Mouse (Mus musculus): Measurements from ENCODE around the gene Sgk2.

DNA sequence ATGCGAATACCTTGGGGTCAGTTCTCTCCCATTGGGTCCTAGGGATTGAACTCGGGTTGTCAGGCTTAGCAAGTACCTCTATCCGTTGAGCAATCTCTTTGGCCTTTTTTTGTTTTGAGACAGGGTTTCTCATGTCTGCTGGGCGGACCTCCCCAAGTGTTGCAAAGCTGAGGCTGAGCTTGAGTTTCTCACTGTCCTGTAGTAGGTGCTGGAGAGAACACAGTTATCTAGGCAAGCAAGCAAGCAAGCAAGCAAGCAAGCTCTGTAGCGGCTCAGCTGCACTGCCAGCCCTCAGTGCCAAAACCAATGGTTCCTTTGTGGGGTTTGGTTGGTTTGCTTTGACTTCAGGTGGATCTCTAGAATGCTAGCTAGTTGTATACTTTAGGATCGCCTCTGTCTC is 73.5 kb downstream of the Sgk2 start:
- TF ChIP-seq CTCF (IDR thresholded peaks at IDR 0.05; ENCODE audit: extremely low read depth, insufficient read length, insufficient replicate concordance, low read depth, low read length): no peak
- TF ChIP-seq POLR2A (IDR thresholded peaks at IDR 0.05; ENCODE audit: low read depth, low read length): no peak
